Mouse (Mus musculus): ENCODE results near the gene Osbpl2. TPM values are rescaled to one million over a fixed set of nuclear protein-coding genes. Genes with fewer than 3 reads are reported as not detected.
A peak's percentile ranks its signal among the peaks of the same experiment; 100 is the strongest.

Osbpl2 gene
- polyA plus RNA-seq (2015; fragmentation: Nextera tagmentation; extraction: Ambion mirVana), result 72.3 and 73.3 TPM in 2 replicates

GRCm38 (mm10) chr2:180118661-180119438 lies at the start of gene Osbpl2:
TSS of gene Osbpl2 (plus strand) at chr2:180119306.
- peak within 1 kb of the TSS; percentile 90 for H3K4me3 ChIP-seq (replicated peaks; ENCODE audit: low read length)
- peaks cover 48% of the 10 kb centered on the region for H3K4me1 ChIP-seq (replicated peaks; ENCODE audit: control insufficient read depth, insufficient read depth, low read length)
- peak within 1 kb of the TSS; percentile 94 for H3K4me2 ChIP-seq (ENCODE audit: low read length)
- H3K9me3 ChIP-seq (ENCODE audit: control insufficient read depth, low read length), result no peaks in the 10 kb centered on the region
- peak within 1 kb of the TSS; percentile 85 for H3K9ac ChIP-seq (replicated peaks; ENCODE audit: low read depth, low read length)
- ATAC-seq, result peak; percentile 97
- 0 out of 2 replicates have a peak, but pooled peaks cover 5% of the 10 kb centered on the region for H3K36me3 ChIP-seq (ENCODE audit: control insufficient read depth, insufficient read depth)
- WGBS, result 0% methylated on average over 54 of the region's 55 CpGs
- peak within 1 kb of the TSS; percentile 76 for H3K27ac ChIP-seq (ENCODE audit: low read length)
- no peaks in the 10 kb centered on the region for H3K27me3 ChIP-seq (replicated peaks; ENCODE audit: control insufficient read depth, insufficient read depth, low read length)

- peak overlapping the region; percentile 64 for H3K9ac ChIP-seq (replicated peaks; ENCODE audit: low read depth, low read length)
- H3K9me3 ChIP-seq (ENCODE audit: control insufficient read depth, low read length), result no peaks in the 10 kb centered on the region
- ATAC-seq, result peak; percentile 65; the same call in 1 of the 2 replicates
- H3K4me1 ChIP-seq (replicated peaks; ENCODE audit: control insufficient read depth, insufficient read depth, low read length), result peaks cover 9% of the 10 kb centered on the region
- peaks cover 13% of the 10 kb centered on the region for H3K36me3 ChIP-seq (ENCODE audit: control insufficient read depth, insufficient read depth)
- H3K4me3 ChIP-seq (replicated peaks; ENCODE audit: low read length), result peak overlapping the region; percentile 57
- H3K4me2 ChIP-seq (ENCODE audit: low read length), result peak overlapping the region; percentile 60
- H3K27ac ChIP-seq (ENCODE audit: low read length), result peak overlapping the region; percentile 83
- WGBS, result 33% methylated on average over 20 of the region's 20 CpGs
- no peaks in the 10 kb centered on the region for H3K27me3 ChIP-seq (replicated peaks; ENCODE audit: control insufficient read depth, insufficient read depth, low read length)
Observed at GRCm38 (mm10) chr2:180069770-180070480, 49.2 kb upstream of the Osbpl2 start.

GRCm38 (mm10) chr2:180070481-180071453 lies 48.3 kb upstream of the Osbpl2 start, which contains the start of gene Mtg2:
TSS of gene Mtg2 (plus strand) at chr2:180070588.
- Histone ChIP-seq H3K9ac (replicated peaks; ENCODE audit: low read depth, low read length) (peak within 1 kb of the TSS; percentile 64), H3K9me3 (ENCODE audit: control insufficient read depth, low read length) (no peaks in the 10 kb centered on the region), H3K4me2 (ENCODE audit: low read length) (peak within 1 kb of the TSS; percentile 60)

GRCm38 (mm10) chr2:180071671-180072070 lies 47.4 kb upstream of the Osbpl2 start:
- peaks cover 13% of the 10 kb centered on the region for H3K36me3 ChIP-seq (ENCODE audit: control insufficient read depth, insufficient read depth)
- H3K27me3 ChIP-seq (replicated peaks; ENCODE audit: control insufficient read depth, insufficient read depth, low read length), result no peaks in the 10 kb centered on the region
- no peaks in the 10 kb centered on the region for H3K9me3 ChIP-seq (ENCODE audit: control insufficient read depth, low read length)
- no peak overlapping the region for H3K4me3 ChIP-seq (replicated peaks; ENCODE audit: low read length)
- ATAC-seq, result no peak
- H3K4me1 ChIP-seq (replicated peaks; ENCODE audit: control insufficient read depth, insufficient read depth, low read length), result peaks cover 9% of the 10 kb centered on the region
- H3K27ac ChIP-seq (ENCODE audit: low read length), result no peak overlapping the region
- H3K4me2 ChIP-seq (ENCODE audit: low read length), result no peak overlapping the region
- no peak overlapping the region for H3K9ac ChIP-seq (replicated peaks; ENCODE audit: low read depth, low read length)
- WGBS, result 67% methylated on average over 2 of the region's 2 CpGs

More at GRCm38 (mm10) chr2:180070481-180071453, 48.3 kb upstream of the Osbpl2 start, which contains the start of gene Mtg2:
- ATAC-seq, result peak; percentile 97
- Histone ChIP-seq H3K4me3 (replicated peaks; ENCODE audit: low read length) (peak within 1 kb of the TSS; percentile 57), H3K36me3 (ENCODE audit: control insufficient read depth, insufficient read depth) (peaks cover 13% of the 10 kb centered on the region), H3K27ac (ENCODE audit: low read length) (peak within 1 kb of the TSS; percentile 83), H3K4me1 (replicated peaks; ENCODE audit: control insufficient read depth, insufficient read depth, low read length) (peaks cover 9% of the 10 kb centered on the region), H3K27me3 (replicated peaks; ENCODE audit: control insufficient read depth, insufficient read depth, low read length) (no peaks in the 10 kb centered on the region)
- WGBS, result 3% methylated on average over 57 of the region's 58 CpGs

- Histone ChIP-seq H3K4me1 (replicated peaks; ENCODE audit: control insufficient read depth, insufficient read depth, low read length) (peaks cover 9% of the 10 kb centered on the region), H3K9ac (replicated peaks; ENCODE audit: low read depth, low read length) (no peak overlapping the region), H3K36me3 (ENCODE audit: control insufficient read depth, insufficient read depth) (peaks cover 5% of the 10 kb centered on the region), H3K27me3 (replicated peaks; ENCODE audit: control insufficient read depth, insufficient read depth, low read length) (no peaks in the 10 kb centered on the region), H3K4me2 (ENCODE audit: low read length) (no peak overlapping the region), H3K9me3 (ENCODE audit: control insufficient read depth, low read length) (no peaks in the 10 kb centered on the region), H3K4me3 (replicated peaks; ENCODE audit: low read length) (no peak overlapping the region), H3K27ac (ENCODE audit: low read length) (no peak overlapping the region)
- no peak for ATAC-seq
- WGBS, result 87% methylated on average over 7 of the region's 7 CpGs
Observed at GRCm38 (mm10) chr2:180072886-180073285, 46.2 kb upstream of the Osbpl2 start.

- no peaks in the 10 kb centered on the region for H3K4me1 ChIP-seq (replicated peaks; ENCODE audit: control insufficient read depth, insufficient read depth, low read length)
- peaks cover 6% of the 10 kb centered on the region for H3K36me3 ChIP-seq (ENCODE audit: control insufficient read depth, insufficient read depth)
- H3K27ac ChIP-seq (ENCODE audit: low read length), result no peak overlapping the region
- no peaks in the 10 kb centered on the region for H3K27me3 ChIP-seq (replicated peaks; ENCODE audit: control insufficient read depth, insufficient read depth, low read length)
- 47% methylated on average over 3 of the region's 3 CpGs for WGBS
- no peak overlapping the region for H3K4me2 ChIP-seq (ENCODE audit: low read length)
- no peak for ATAC-seq
- no peaks in the 10 kb centered on the region for H3K9me3 ChIP-seq (ENCODE audit: control insufficient read depth, low read length)
- H3K9ac ChIP-seq (replicated peaks; ENCODE audit: low read depth, low read length), result no peak overlapping the region
- no peak overlapping the region for H3K4me3 ChIP-seq (replicated peaks; ENCODE audit: low read length)
Observed at GRCm38 (mm10) chr2:180077622-180078021, 41.5 kb upstream of the Osbpl2 start.

- Histone ChIP-seq H3K36me3 (ENCODE audit: control insufficient read depth, insufficient read depth) (peaks cover 13% of the 10 kb centered on the region), H3K27me3 (replicated peaks; ENCODE audit: control insufficient read depth, insufficient read depth, low read length) (no peaks in the 10 kb centered on the region), H3K27ac (ENCODE audit: low read length) (no peak overlapping the region), H3K4me2 (ENCODE audit: low read length) (no peak overlapping the region), H3K9ac (replicated peaks; ENCODE audit: low read depth, low read length) (no peak overlapping the region), H3K4me1 (replicated peaks; ENCODE audit: control insufficient read depth, insufficient read depth, low read length) (no peaks in the 10 kb centered on the region), H3K4me3 (replicated peaks; ENCODE audit: low read length) (no peak overlapping the region), H3K9me3 (ENCODE audit: control insufficient read depth, low read length) (no peaks in the 10 kb centered on the region)
- WGBS, result 87% methylated on average over 8 of the region's 8 CpGs
- no peak for ATAC-seq
Observed at GRCm38 (mm10) chr2:180080680-180081079, 38.4 kb upstream of the Osbpl2 start.

GRCm38 (mm10) chr2:180083063-180083462 lies 36.0 kb upstream of the Osbpl2 start:
- Histone ChIP-seq H3K27me3 (replicated peaks; ENCODE audit: control insufficient read depth, insufficient read depth, low read length) (no peaks in the 10 kb centered on the region), H3K9me3 (ENCODE audit: control insufficient read depth, low read length) (no peaks in the 10 kb centered on the region), H3K4me2 (ENCODE audit: low read length) (no peak overlapping the region), H3K4me3 (replicated peaks; ENCODE audit: low read length) (no peak overlapping the region), H3K36me3 (ENCODE audit: control insufficient read depth, insufficient read depth) (peaks cover 13% of the 10 kb centered on the region), H3K27ac (ENCODE audit: low read length) (no peak overlapping the region), H3K9ac (replicated peaks; ENCODE audit: low read depth, low read length) (no peak overlapping the region), H3K4me1 (replicated peaks; ENCODE audit: control insufficient read depth, insufficient read depth, low read length) (peaks cover 3% of the 10 kb centered on the region; the same call in 1 of the 2 replicates)
- no peak for ATAC-seq
- 90% methylated on average over 10 of the region's 10 CpGs for WGBS
